Mouse (Mus musculus) erythroid progenitor cell, adult 5-6 weeks (primary cell): ENCODE measurements around the gene Dvl2. TPM values are rescaled to one million over a fixed set of nuclear protein-coding genes. Genes with fewer than 3 reads are reported as not detected.

ENCODE experiments used
- ATAC-seq: replicated peaks from 2 replicates; pipeline ENCODE4 v1.8.0; 2016; ENCODE audit warnings: moderate number of reproducible peaks, mild to moderate bottlenecking, moderate TSS enrichment, inconsistent platforms; ENCODE audit not compliant: poor library complexity, low FRiP score, severe bottlenecking
- total RNA-seq, 2 experiments: library from RNA; stranded (forward) in 1 of 2; stranded (reverse) in 1 of 2; fragments of 150-400 nt in 1 of 2; fragments of 186-747, 209-891 nt in 1 of 2; gene quantifications; 2 replicates each; pipeline versions ENCODE4 v1.2.3 to v1.2.4; 2015 to 2017; ENCODE audit warnings: low replicate concordance in 2 of 2

Dvl2 gene
- total RNA-seq, 2 experiments from 2014 or later, result 0.30 to 2.9 TPM

GRCm38 (mm10) chr11:69980196-69981140 is 19.9 kb upstream of the Dvl2 start:
- peak; percentile 86 for ATAC-seq

- ATAC-seq, result no peak
Measured at GRCm38 (mm10) chr11:69981141-69981762, 19.1 kb upstream of the Dvl2 start, which contains the start of gene Ctdnep1. TSS of gene Ctdnep1 (plus strand) at chr11:69981156.

GRCm38 (mm10) chr11:69982225-69982624 is 18.2 kb upstream of the Dvl2 start, which contains the start of gene Elp5:
TSS of gene Elp5 (minus strand) at chr11:69982517.
- ATAC-seq, result no peak

- ATAC-seq, result 0 out of 2 replicates have a peak, but pooled peaks have one; percentile 9
Measured at GRCm38 (mm10) chr11:69982877-69983276, 17.5 kb upstream of the Dvl2 start.

GRCm38 (mm10) chr11:69983377-69983776 is 17.0 kb upstream of the Dvl2 start:
- no peak for ATAC-seq

- no peak for ATAC-seq
Measured at GRCm38 (mm10) chr11:69984431-69984830, 16.0 kb upstream of the Dvl2 start.

GRCm38 (mm10) chr11:69989949-69990348 is 10.4 kb upstream of the Dvl2 start:
- ATAC-seq, result no peak

GRCm38 (mm10) chr11:69990850-69991691 is 9.3 kb upstream of the Dvl2 start, which contains the start of gene Gabarap:
TSS of gene Gabarap (plus strand) at chr11:69991143.
- peak; percentile 75 for ATAC-seq

- ATAC-seq, result no peak
Measured at GRCm38 (mm10) chr11:69991711-69992110, 8.7 kb upstream of the Dvl2 start.

GRCm38 (mm10) chr11:69992396-69992795 is 8.0 kb upstream of the Dvl2 start:
- ATAC-seq, result no peak

GRCm38 (mm10) chr11:69992932-69993331 is 7.5 kb upstream of the Dvl2 start:
- no peak for ATAC-seq

GRCm38 (mm10) chr11:69994401-69995090 is 5.8 kb upstream of the Dvl2 start:
- no peak for ATAC-seq

GRCm38 (mm10) chr11:69995391-69995960 is 4.9 kb upstream of the Dvl2 start, which contains the start of gene Phf23:
TSS of gene Phf23 (plus strand) at chr11:69995777.
- peak; percentile 69 for ATAC-seq

GRCm38 (mm10) chr11:69996161-69997061 is 4.0 kb upstream of the Dvl2 start:
- no peak for ATAC-seq

- peak; percentile 52 for ATAC-seq
Measured at GRCm38 (mm10) chr11:69997070-69997509, 3.3 kb upstream of the Dvl2 start.

- no peak for ATAC-seq
Measured at GRCm38 (mm10) chr11:69998567-69999491, 1.6 kb upstream of the Dvl2 start.

- no peak for ATAC-seq
Measured at GRCm38 (mm10) chr11:69999666-70000065, 729 bp upstream of the Dvl2 start.
